Mouse (Mus musculus) myocyte (in vitro differentiated cells): ENCODE measurements at regions not wholly inside any gene's neighbourhood (a gene's known extent, or its start where the extent isn't known, plus 50 kb on each side); places are given as distances from the start of the nearest gene placed in this dataset.

Experiments used
- H3K27me3 ChIP-seq: one replicate; pipeline ENCODE4 v1.6.1; 2011; ENCODE audit not compliant: control insufficient read depth, insufficient read depth, insufficient read length
- H3K36me3 ChIP-seq: one replicate; pipeline ENCODE4 v1.6.1; 2011; ENCODE audit not compliant: control insufficient read depth, insufficient read depth
- H3K4me2 ChIP-seq: one replicate; pipeline ENCODE4 v1.6.1; 2011; ENCODE audit warnings: low read depth, control low read depth
- H3K4me3 ChIP-seq: one replicate; pipeline ENCODE4 v1.5.1; 2011; ENCODE audit warnings: mild to moderate bottlenecking, control low read depth, moderate library complexity
- H3K79me2 ChIP-seq: one replicate; pipeline ENCODE4 v1.6.1; 2011; ENCODE audit not compliant: control insufficient read depth, insufficient read depth
- H3ac ChIP-seq: one replicate; pipeline ENCODE4 v1.6.1; 2011; ENCODE audit not compliant: control insufficient read depth, insufficient read length
- CEBPB ChIP-seq: IDR thresholded peaks from 2 replicates; pipeline ENCODE4 v1.6.1; 2011; ENCODE audit warnings: mild to moderate bottlenecking, moderate library complexity; ENCODE audit not compliant: poor library complexity, insufficient read depth, severe bottlenecking
- E2F4 ChIP-seq: IDR thresholded peaks from one replicate; pipeline ENCODE4 v1.6.1; 2011; ENCODE audit warnings: mild to moderate bottlenecking, control low read depth, moderate library complexity; ENCODE audit not compliant: insufficient read depth
- MAX ChIP-seq: IDR thresholded peaks from one replicate; pipeline ENCODE4 v1.6.1; 2011; ENCODE audit warnings: low read depth, mild to moderate bottlenecking, control low read depth
- MYOD1 ChIP-seq, 3 experiments: IDR thresholded peaks; one replicate each; pipeline ENCODE4 v1.6.1; 2011; ENCODE audit warnings: control low read depth in 2 of 3, low read depth in 2 of 3, mild to moderate bottlenecking in 2 of 3, moderate library complexity in 1 of 3; ENCODE audit not compliant: insufficient read length in 2 of 3, control insufficient read depth in 1 of 3
- MYOG ChIP-seq, 3 experiments: IDR thresholded peaks; one replicate each; pipeline ENCODE4 v1.6.1; 2011; ENCODE audit warnings: control low read depth in 2 of 3, low read depth in 2 of 3, mild to moderate bottlenecking in 2 of 3; ENCODE audit not compliant: insufficient read length in 2 of 3, control insufficient read depth in 1 of 3, insufficient read depth in 1 of 3
- POLR2A ChIP-seq: IDR thresholded peaks from one replicate; pipeline ENCODE4 v1.6.1; 2011; ENCODE audit warnings: low read depth, mild to moderate bottlenecking, control low read depth, moderate library complexity; ENCODE audit not compliant: insufficient read length
- POLR2AphosphoS2 ChIP-seq: IDR thresholded peaks from one replicate; pipeline ENCODE4 v1.6.1; 2011; ENCODE audit warnings: low read depth, control low read depth; ENCODE audit not compliant: insufficient read length
- REST ChIP-seq: IDR thresholded peaks from one replicate; pipeline ENCODE4 v1.6.1; 2011; ENCODE audit warnings: mild to moderate bottlenecking, control low read depth, moderate library complexity; ENCODE audit not compliant: insufficient read depth, insufficient read length
- SRF ChIP-seq: IDR thresholded peaks from one replicate; pipeline ENCODE4 v1.6.1; 2011; ENCODE audit warnings: low read depth; ENCODE audit not compliant: control insufficient read depth, insufficient read length
- TCF12 ChIP-seq: IDR thresholded peaks from one replicate; pipeline ENCODE4 v1.6.1; 2011; ENCODE audit warnings: mild to moderate bottlenecking, control low read depth; ENCODE audit not compliant: poor library complexity, insufficient read depth, severe bottlenecking
- TCF3 ChIP-seq: IDR thresholded peaks from one replicate; pipeline ENCODE4 v1.6.1; 2011; ENCODE audit warnings: low read depth, control low read depth; ENCODE audit not compliant: insufficient read length
- USF1 ChIP-seq: IDR thresholded peaks from one replicate; pipeline ENCODE4 v1.6.1; 2011; ENCODE audit warnings: low read depth, mild to moderate bottlenecking, control low read depth, moderate library complexity

GRCm38 (mm10) chr7:40071313-40071712 is 553.7 kb downstream of the Zfp619 start:
- Histone ChIP-seq H3K4me3 (no peak overlapping the region), H3K36me3 (no peaks in the 10 kb centered on the region), H3ac (no peak overlapping the region), H3K4me2 (no peak overlapping the region), H3K27me3 (no peaks in the 10 kb centered on the region), H3K79me2 (no peaks in the 10 kb centered on the region)
- TF ChIP-seq SRF (no peak), E2F4 (no peak), TCF3 (no peak), CEBPB (no peak), TCF12 (no peak), POLR2A (no peak), MYOD1 (IDR thresholded peaks at IDR 0.05; ENCODE audit: control insufficient read depth in 1 of 3, insufficient read length in 2 of 3, low read depth in 2 of 3) (no peak), REST (no peak), USF1 (no peak), MYOG (IDR thresholded peaks at IDR 0.05; ENCODE audit: control insufficient read depth in 1 of 3, insufficient read depth in 1 of 3, insufficient read length in 2 of 3, low read depth in 2 of 3) (no peak), MAX (no peak), POLR2AphosphoS2 (no peak)

- Histone ChIP-seq H3K27me3 (no peaks in the 10 kb centered on the region), H3K79me2 (no peaks in the 10 kb centered on the region), H3K4me2 (no peak overlapping the region), H3ac (no peak overlapping the region), H3K4me3 (no peak overlapping the region), H3K36me3 (no peaks in the 10 kb centered on the region)
- TF ChIP-seq MYOG (IDR thresholded peaks at IDR 0.05; ENCODE audit: control insufficient read depth in 1 of 3, insufficient read depth in 1 of 3, insufficient read length in 2 of 3, low read depth in 2 of 3) (no peak), MAX (no peak), E2F4 (no peak), MYOD1 (IDR thresholded peaks at IDR 0.05; ENCODE audit: control insufficient read depth in 1 of 3, insufficient read length in 2 of 3, low read depth in 2 of 3) (no peak), POLR2A (no peak), TCF3 (no peak), POLR2AphosphoS2 (no peak), USF1 (no peak), SRF (no peak), CEBPB (no peak), TCF12 (no peak), REST (no peak)
These were observed 554.9 kb downstream of the Zfp619 start for GRCm38 (mm10) chr7:40072478-40072877.

GRCm38 (mm10) chr7:40086236-40086635 is 568.7 kb downstream of the Zfp619 start:
- Histone ChIP-seq H3K27me3 (no peaks in the 10 kb centered on the region), H3K4me3 (no peak overlapping the region), H3ac (no peak overlapping the region), H3K36me3 (no peaks in the 10 kb centered on the region), H3K4me2 (no peak overlapping the region), H3K79me2 (no peaks in the 10 kb centered on the region)
- TF ChIP-seq MYOD1 (IDR thresholded peaks at IDR 0.05; ENCODE audit: control insufficient read depth in 1 of 3, insufficient read length in 2 of 3, low read depth in 2 of 3) (no peak), POLR2AphosphoS2 (no peak), CEBPB (no peak), MAX (no peak), SRF (no peak), POLR2A (no peak), MYOG (IDR thresholded peaks at IDR 0.05; ENCODE audit: control insufficient read depth in 1 of 3, insufficient read depth in 1 of 3, insufficient read length in 2 of 3, low read depth in 2 of 3) (no peak), TCF3 (no peak)

- TF ChIP-seq MYOG (IDR thresholded peaks at IDR 0.05; ENCODE audit: control insufficient read depth in 1 of 3, insufficient read depth in 1 of 3, insufficient read length in 2 of 3, low read depth in 2 of 3) (no peak), USF1 (no peak), REST (no peak), CEBPB (no peak), SRF (no peak), E2F4 (no peak), TCF3 (no peak), MAX (no peak), TCF12 (no peak), POLR2AphosphoS2 (no peak), MYOD1 (IDR thresholded peaks at IDR 0.05; ENCODE audit: control insufficient read depth in 1 of 3, insufficient read length in 2 of 3, low read depth in 2 of 3) (no peak), POLR2A (no peak)
- no peaks in the 10 kb centered on the region for H3K36me3 ChIP-seq
- no peak overlapping the region for H3ac ChIP-seq
- no peaks in the 10 kb centered on the region for H3K79me2 ChIP-seq
- no peak overlapping the region for H3K4me2 ChIP-seq
- H3K27me3 ChIP-seq, result no peaks in the 10 kb centered on the region
- H3K4me3 ChIP-seq, result no peak overlapping the region
These were observed 579.5 kb downstream of the Zfp619 start for GRCm38 (mm10) chr7:40097094-40097493.
